Mouse (Mus musculus): ENCODE measurements around the gene Olfr133. TPM values are rescaled to one million over a fixed set of nuclear protein-coding genes. Genes with fewer than 3 reads are reported as not detected.
"Not testable (repeated sequence)": the region's sequence is repeated elsewhere in the genome, so short reads cannot be mapped to it uniquely, and the experiment has no call there.

The Olfr133 gene
- not detected for total RNA-seq (2021)
- long read RNA-seq, experiment 1: 0 reads
- long read RNA-seq, experiment 2: 0 reads

GRCm38 (mm10) chr17:38144981-38145380 lies at the start of gene Olfr133:
TSS of gene Olfr133 (plus strand) at chr17:38145281.
- no peak for TF ChIP-seq CTCF (conservative IDR thresholded peaks at IDR 0.05)
- no peak within 1 kb of the TSS for H3K27ac ChIP-seq
- DNase-seq (ENCODE audit: low spot score in 2 of 2): no peak
- no peak within 1 kb of the TSS for H3K4me3 ChIP-seq

DNA sequence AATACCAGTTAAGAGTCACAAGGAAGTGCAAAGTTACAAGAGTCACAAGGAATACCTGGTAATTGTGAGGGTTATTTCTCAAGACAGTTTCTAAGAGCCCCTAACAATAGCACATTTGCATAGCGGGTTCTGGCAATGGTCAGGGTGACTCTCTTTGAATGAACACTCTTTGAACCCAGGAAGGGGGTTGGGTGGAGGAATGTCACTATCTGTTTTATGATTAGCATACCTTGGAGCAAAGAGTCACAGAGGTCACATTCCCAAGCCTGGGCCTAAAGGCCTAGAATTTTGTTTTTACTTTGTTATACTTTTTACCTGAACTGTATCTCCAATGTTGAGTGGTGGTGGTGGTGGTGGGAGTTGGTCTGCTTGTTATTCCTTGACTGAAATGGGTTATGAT lies 20.9 kb upstream of the Olfr133 start:
- not testable (repeated sequence) for DNase-seq (ENCODE audit: low spot score in 2 of 2); H3K4me3 ChIP-seq; H3K27ac ChIP-seq

GRCm38 (mm10) chr17:38125371-38125770 lies 19.7 kb upstream of the Olfr133 start:
- not testable (repeated sequence) for H3K27ac ChIP-seq; H3K4me3 ChIP-seq; DNase-seq (ENCODE audit: low spot score in 2 of 2)

GRCm38 (mm10) chr17:38134426-38134825 lies 10.7 kb upstream of the Olfr133 start, which contains the start of gene Olfr132:
TSS of gene Olfr132 (minus strand) at chr17:38134526.
- no peak for DNase-seq (ENCODE audit: low spot score in 2 of 2)
- no peak within 1 kb of the TSS for H3K4me3 ChIP-seq
- TF ChIP-seq CTCF (conservative IDR thresholded peaks at IDR 0.05): no peak

DNA sequence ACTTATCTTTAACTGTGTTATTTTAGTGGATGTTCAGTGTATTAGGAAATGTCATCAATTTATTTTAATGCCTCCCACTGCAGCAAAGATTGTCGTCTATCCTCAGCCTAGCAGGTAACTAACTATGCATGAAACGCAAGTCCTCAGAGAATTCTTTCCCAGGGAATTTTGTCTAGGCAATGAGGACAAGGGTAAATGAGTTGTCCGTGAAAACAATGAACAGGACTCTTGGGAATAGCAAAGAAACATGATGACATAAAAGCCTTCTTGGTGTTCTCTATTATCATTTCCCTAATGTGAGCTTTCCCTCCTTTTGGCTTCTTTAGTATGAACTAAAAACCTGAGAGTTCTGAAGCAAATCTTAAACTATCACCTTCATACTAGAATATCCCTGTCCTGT lies 26.0 kb downstream of the Olfr133 start, which contains the start of gene Olfr134:
Gene Olfr134 (plus strand): TSS at position 301 of the 400 bp plus-strand sequence.
- DNase-seq (ENCODE audit: low spot score in 2 of 2): no peak
- TF ChIP-seq CTCF (conservative IDR thresholded peaks at IDR 0.05): no peak
- no peak within 1 kb of the TSS for H3K4me3 ChIP-seq
- no peak within 1 kb of the TSS for H3K27ac ChIP-seq

More at GRCm38 (mm10) chr17:38134426-38134825, 10.7 kb upstream of the Olfr133 start, which contains the start of gene Olfr132:
- no peak within 1 kb of the TSS for H3K27ac ChIP-seq

Other genes starting within 250 kb of the Olfr133 start
- gene Olfr127, start 244.8 kb upstream of the Olfr133 start, total RNA-seq (2021): not detected
- gene Olfr128, start 224.7 kb upstream of the Olfr133 start, total RNA-seq (2021): not detected
- gene Olfr761, start 192.2 kb upstream of the Olfr133 start, total RNA-seq (2021): not detected
- gene Olfr129, start 85.2 kb upstream of the Olfr133 start, total RNA-seq (2021): not detected
- gene Olfr130, start 81.4 kb upstream of the Olfr133 start, total RNA-seq (2021): not detected
- not detected for gene Olfr131, start 56.6 kb upstream of the Olfr133 start, total RNA-seq (2021)
- not detected for gene Olfr132, start 10.8 kb upstream of the Olfr133 start, total RNA-seq (2021)
- gene Olfr134, start 26.1 kb downstream of the Olfr133 start, total RNA-seq (2021): not detected
- gene Olfr135, start 59.1 kb downstream of the Olfr133 start, total RNA-seq (2021): not detected
- gene Olfr138, start 115.8 kb downstream of the Olfr133 start, total RNA-seq (2021): not detected
- not detected for gene Olfr137, start 162.3 kb downstream of the Olfr133 start, total RNA-seq (2021)
- not detected for gene Olfr136, start 184.6 kb downstream of the Olfr133 start, total RNA-seq (2021)

All from layer of hippocampus, adult 2 months (tissue).